Mouse (Mus musculus): ENCODE measurements around the gene Nr1d1.

Gene Nr1d1

DNA sequence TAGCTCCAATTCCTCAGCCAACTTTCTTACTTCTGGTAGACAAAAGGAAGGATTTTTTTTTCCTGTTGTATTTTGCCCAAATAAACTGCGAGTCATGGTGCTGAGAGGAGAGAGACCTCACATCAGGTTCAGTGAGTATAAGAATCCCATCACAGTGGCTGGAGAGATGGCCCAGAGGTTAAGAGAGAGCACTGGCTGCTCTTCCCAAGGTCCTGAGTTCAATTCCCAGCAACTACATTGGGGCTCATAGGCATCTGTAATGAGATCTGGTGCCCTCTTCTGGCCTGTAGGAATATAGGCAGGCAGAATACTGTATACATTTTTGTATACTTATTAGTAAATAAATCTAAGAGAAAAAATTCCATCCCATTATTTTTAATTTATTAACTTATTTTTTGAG, 12.6 kb upstream of the Nr1d1 start:
- DNase-seq, result no peak

DNA sequence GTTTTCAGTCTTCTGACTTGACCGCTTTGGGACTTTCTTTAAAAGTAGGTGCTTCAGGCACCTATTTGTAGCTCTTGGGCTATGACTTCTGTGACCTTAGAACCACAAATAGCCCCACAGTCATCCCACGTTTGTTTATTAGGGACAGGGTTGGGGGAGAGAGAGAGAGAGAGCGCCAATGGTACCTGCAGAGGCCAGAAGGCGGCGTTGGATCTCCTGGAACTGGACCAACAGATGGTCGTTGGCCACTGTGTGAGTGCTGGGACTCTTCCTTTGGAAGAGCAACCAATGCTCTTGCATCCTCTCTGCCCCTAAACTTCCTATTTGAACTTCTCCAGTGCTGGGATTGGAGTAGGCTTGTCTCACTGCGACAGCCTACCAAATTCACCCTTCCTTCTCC, 12.1 kb upstream of the Nr1d1 start:
- peak in 1 of 2 experiments; percentile 55 for DNase-seq

DNA sequence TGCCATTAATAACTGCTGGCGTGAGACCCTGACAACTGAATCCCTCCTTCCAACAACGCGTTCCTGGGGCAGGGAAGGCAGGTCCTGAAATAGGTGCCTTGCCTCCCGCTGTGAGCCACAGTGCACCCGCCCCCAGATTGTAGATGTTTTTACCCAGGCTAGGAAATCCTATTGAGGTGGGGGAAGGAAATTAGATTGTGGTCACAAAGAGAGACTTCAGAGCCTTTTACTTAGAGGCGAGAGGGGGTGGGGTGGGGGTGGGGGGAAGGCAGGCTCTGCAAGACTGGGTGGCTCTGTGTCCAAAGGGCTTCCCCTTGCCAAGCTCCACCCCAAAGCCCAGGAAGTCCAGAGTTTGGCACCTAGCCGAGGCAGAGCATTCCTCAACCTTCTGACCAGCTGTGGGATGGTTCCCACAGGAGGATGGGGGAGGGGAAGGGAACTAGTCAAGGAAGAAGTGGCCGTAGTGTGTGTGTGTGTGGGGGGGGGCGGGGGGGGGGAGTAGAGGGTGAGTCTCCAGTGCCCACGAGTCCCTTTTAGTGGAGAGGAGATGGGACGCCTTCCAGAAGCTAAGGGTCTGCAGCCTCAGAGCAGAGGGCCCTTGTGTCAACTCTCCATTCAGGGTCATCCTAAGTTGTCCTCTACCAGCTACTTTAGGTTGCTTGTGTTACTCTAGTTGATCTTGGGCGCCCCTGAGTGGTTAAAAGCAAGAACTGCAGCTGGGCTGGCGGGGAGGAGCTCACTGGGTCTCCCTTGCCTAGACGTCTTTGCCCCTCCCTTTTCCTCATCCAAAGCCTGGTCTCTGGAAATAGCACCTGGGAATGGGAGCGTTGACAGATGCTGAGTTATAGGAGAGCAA, 11.5 kb upstream of the Nr1d1 start:
- peak; percentile 97 to 98 for DNase-seq

DNA sequence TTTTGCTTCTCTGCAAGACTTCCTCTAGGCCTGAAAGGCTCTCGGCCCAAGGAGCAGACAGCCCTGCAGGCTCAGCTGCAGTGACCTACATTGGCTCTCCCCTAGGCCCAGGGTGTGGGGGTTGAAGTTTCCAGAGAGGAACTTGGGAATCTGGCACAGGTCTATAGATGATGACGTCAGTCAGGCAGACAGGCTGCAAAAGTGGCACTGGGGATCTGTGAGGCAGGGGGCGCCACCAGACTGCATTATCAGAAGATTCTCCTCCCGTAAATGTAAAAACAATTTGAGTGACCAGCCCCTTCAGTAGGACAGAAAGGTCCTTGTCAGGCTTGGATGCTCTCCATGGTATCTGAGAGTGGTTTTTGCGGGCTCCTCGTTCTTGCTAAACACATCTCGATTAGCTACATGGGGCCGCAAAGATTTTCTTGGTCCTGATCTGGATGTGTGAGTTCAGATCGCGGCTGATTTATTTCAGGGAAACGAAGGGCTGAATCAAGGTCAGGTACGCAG, 10.7 kb upstream of the Nr1d1 start:
- DNase-seq, result peak; percentile 85 to 92

DNA sequence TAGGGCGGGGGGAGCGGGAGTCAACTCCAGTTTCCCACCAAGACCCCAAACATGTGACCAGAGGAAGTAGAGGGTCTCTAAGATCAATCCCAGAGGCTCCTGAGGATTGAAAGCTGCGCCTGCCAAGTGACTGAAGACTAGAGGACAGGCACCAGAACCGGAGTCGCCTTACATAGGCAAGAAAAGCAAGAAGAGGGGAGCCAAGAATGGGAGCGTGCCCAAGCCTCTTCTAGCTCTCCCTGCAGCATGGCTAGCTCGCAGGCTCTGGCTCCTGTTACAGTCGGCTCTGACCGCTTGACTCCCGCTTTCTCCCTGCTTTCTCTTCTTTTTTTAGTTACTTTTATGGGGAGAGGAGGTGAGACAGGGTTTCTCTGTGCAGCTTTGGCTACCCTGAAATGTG, 10.1 kb upstream of the Nr1d1 start:
- DNase-seq, result peak in 1 of 2 experiments; percentile 67

DNA sequence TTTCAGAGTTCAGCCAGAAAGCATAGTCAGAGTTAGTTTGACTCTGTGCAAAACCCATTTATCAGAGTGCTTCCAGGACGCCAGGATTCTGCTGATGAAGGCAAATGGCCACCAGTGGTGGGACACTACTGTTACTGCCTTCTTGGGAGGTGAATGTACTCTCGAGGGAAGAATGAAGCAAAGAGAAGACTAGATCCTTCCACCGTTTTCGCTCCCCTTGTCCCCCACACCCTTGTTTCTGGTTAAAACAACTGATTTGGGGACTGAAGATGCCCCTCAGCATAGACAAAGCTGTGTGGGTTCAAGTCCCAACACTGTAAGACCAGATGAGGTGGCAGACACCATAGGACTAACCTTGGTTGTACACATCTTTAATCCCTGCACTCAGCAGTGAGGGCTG, 9.0 kb upstream of the Nr1d1 start:
- no peak for DNase-seq

DNA sequence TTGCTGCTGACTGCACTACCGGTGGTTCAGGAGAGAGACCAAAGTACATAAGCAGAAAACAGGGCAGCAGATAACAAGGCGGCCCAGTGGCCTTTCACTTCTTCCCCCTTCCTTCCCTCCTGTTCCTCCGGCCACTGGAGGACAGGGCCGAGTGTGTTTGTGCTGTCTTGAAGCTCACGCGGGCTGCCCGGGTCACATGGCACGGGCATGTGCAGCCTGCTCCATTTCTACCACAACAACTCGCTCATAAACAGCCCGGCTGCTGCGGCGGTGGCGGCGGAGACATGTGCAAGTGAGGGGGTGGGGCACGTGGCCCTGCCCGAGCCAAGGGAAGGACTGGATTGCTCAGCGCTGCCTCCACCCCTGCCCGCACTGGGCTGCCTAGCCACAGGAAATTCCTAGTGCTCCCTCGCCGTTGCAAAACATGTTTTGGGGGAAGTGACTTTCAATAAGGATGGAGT, 8.1 kb upstream of the Nr1d1 start:
- peak; percentile 94 to 97 for DNase-seq

DNA sequence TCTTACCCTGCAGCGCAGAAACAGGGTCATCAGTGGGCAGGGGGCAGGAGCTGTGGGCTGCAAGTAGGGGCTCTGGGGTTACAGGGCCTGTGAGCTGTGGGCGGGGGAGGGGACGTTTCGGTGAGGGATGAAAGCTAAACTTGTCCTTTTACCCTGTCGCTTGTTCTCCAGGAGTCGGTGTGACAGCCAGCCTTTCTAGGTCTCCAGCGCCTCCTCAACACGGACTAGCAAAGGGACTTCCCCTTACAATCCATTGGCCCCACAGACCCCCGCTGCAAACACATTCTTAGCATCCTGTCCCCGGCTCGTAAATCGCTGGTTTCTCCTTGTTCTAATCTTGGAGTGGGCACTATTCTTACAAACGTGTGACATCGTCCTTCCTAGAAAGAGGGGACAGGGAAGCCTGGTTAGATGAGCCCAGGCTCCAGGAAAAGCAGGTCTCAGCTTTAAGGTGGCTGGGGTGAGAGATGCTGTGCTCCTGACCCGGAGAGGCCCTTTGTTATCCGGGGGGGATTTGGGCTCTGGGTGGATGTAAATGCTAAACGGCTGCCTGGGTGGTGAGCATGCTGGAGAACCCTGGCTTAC, 7.6 kb upstream of the Nr1d1 start:
- peak; percentile 65 to 74 for DNase-seq

DNA sequence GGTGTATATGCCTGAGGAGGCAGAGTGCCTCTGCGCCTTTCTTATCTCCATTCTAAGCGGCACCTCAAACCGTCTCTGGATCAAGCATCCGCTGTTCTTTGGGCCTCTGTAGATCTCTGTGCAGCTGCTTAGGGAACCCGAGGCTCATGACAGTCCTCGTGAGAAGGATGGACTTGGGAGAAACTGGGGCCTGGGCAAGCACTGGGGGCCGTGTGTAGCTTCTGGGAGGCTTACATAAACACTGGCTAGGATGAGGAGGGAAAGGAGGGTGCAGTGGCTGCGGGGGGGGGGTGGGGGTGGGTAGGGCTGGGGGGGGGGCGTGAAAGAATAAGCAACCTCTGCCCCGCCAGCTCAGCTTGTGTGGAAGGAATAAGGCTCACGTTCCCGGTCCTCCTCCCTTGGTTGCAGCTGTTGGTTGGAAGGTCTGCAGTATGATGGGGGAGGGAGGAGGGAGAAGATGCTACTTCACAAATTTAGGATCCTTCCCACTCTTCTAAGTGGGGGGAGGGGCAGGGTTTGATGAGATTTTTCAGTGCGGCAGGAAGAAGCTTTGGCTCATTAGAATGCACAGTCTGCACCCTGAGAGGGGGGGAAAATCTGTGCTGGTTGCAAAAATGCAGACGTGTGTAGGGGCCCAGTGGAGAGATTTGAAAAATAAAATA, 6.8 kb upstream of the Nr1d1 start:
- peak; percentile 65 to 80 for DNase-seq

DNA sequence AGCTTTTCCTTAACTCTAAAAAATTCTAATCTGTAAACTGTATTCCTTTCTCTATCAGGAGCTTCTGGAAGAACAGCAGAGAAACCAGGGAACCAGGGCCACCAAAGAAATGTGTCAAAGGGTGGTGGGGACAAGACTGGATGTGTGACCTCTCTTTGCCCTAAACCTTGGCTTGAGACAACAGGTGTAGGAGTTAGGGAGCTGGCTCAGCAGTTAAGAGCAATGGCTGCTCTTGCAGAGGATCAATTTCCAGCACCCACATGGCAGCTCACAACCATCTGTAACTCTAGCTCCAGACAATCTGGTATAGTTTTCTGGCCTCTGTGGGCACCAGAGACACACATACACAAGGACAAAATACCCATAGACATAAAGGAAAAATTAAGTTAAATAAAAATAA, 2.8 kb upstream of the Nr1d1 start:
- no peak for DNase-seq

DNA sequence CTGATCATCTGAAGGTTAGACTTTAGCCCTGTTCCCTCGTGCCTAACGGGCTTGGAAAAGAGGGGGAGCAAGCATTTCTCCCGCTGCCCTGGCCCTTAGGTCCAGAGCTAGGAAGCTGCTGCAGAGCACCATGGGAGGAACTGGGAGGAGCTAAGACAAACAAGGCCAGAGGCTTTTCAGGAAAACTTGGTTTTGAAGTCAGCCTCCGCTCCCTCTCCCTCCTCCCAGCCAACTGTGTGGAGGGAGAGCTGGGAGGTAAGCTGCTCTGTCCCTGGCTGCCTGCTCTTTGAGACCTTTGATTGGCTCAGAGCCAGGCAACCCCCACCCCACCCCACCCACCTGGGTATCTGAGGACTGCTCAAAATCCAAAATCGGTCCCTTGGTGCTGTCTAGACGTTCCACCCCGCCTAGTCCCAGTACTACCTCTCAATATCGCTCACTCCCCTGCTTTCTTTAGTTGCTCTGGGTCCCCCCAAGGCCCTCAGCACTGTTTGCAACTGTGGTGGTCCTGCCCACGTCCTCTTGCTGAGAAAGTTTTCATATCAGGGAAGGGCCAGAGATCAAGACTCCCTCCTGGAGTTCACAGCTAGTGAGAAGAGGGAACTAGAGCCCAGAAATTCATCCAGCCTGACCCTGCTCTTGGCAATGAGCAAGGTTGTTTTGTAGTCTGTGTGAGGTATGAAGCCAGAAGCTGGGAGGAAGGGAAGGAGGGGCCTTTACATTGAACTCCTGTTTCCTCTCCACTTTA, 1.9 kb upstream of the Nr1d1 start:
- peak; percentile 66 to 78 for DNase-seq

DNA sequence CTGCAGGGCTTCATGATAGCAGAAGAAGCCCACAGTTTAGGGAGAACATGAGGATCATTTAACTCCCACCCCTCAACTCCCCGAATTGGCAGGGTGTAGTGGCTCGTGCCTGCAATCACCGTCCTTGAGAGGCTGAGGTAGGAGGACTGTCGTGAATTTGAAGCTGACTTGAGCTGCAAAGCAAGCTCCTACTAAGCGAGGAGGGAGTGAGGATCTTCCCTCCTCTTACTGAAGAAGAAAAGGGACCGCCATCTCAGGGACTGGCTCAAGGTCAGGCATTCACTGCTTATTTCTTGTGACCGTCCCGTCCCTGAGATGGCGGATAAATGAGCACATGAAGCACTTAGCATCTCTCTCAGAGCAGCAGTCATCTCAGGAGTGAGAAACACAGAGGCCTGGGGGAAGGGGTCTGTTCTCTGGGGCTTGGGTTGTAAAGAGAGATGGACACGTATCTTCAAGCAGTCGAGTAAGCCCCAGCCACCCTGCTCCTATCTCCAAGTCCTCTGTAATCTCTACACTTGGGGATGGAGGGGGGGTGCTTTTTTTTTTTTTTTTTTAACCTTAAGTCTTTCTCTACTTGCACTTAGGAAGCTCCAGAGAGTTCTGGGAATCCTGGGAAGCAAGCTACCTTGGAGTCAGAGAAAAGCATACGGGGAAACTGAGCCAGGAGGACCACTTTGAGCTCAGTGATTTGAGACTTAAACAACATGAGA, 1.1 kb upstream of the Nr1d1 start:
- no peak for DNase-seq

DNA sequence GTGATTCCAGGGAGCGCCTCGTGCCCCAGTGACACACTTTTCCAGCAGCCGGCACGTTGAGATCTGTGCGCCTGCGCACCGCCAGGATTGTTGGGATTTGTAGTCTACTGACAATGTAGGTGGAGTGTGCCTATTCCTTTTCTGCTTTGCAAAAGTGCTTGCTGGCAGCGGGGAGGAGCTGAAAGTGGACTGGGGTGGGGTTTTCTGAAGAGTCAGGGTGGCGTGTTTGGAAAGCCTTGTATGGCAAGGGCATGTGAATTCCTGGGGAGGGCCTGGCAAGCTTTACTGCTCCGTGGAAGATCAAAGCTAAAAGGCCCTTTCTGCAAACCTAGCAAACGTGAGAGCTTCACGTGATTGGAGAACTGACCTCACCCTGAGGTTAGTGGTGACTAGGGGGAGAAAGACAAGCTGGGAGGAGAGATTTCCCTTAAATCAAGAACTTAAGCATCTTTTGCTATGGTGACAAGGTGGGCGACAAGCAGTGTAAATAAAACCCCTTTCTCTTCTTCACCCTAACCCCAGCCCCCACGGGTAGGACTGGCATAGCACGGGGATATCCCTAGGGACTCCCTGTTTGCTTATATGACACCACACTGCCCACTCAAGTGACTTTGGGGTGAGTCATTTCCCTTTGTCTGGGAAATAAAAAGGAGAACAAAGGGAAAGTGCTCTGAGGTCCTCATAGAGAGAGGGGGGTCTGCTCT, 367 bp upstream of the Nr1d1 start:
- peak; percentile 97 to 99 for DNase-seq

DNA sequence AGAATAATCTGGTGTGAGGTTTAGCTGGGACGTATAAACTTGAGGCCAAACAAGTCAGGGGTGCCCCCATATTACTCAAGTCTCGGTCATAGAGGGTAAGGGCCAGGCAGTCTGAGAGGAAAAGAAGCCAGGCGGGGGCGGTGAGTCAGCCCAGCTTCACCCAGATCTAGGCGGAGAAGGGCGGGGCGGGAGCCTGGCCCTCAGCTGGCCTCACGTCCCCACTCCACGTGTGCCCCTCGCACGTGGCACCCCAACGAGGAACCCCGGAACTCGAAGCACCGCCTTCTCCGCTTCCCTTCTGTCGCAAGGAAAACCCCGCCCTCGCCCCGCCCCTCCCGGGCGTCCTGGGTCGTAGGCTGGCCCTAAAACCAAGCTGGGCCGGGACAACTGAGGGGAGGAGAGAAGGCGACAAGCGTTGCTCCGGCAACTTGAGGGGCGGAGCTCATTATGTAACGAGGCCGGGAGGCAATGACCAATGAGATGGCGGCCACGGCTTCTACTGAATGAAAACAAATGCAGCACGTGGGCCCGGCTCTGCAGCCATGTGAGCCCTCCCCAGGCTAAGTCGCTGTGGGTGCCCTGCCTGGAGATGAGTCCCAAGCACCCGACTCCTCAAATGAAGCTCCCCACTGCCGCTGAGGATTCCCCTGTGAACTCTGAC, 1.4 kb downstream of the Nr1d1 start:
- DNase-seq, result peak; percentile 98 to 99

DNA sequence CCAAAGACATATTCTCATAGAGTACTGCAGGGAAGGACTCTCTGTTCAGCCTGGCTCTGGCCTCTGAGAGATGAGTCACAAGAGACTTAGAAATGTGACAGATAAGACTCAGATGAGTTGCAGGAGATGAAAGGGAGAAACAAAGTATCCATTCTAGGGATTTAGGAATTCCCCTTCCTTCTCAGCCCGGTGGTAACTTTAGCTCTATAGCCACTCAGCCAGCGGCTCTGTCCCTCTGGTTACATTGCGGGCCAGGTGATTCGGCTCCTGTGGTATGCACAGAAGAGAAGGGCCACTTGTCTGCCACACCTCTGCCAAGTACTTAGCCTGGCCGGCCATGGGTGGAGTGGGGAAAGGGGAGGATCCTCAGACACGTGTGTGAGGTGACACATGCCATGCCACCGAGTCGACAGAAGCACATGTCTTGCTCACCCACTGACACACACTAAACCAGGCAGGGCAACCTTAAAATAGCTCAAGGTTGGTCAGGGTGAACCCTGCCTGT, 2.4 kb downstream of the Nr1d1 start:
- peak in 1 of 2 experiments; percentile 59 for DNase-seq

DNA sequence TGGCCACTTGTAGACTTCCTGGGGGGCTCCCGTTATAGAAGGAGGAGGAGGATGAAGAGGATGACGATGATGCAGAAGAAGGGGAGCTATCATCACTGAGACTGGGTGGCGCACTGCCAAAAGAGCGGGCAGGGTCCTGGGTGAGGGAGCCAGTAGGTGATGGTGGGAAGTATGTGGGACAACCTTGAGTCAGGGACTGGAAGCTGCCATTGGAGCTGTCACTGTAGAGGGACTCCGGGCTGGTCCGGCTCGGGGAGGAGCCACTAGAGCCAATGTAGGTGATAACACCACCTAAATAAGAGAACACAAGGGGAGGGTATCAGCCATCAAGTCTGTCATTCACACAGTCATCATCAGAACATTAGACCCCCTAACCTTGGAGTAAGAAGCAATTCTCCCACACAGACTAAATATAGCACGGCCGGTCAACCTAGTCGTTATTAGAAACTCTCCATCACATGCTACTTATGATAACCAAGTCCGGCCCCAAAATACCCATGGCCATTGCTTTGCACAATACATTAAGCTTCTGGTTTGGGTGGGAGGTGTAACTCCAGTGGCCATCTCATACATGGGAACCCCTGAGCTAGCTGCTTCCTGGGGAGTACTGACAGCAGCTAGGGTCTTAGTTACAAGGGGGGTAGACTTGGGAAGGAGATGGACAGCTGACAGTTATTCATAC, 3.1 kb downstream of the Nr1d1 start:
- DNase-seq, result peak in 1 of 2 experiments; percentile 41

DNA sequence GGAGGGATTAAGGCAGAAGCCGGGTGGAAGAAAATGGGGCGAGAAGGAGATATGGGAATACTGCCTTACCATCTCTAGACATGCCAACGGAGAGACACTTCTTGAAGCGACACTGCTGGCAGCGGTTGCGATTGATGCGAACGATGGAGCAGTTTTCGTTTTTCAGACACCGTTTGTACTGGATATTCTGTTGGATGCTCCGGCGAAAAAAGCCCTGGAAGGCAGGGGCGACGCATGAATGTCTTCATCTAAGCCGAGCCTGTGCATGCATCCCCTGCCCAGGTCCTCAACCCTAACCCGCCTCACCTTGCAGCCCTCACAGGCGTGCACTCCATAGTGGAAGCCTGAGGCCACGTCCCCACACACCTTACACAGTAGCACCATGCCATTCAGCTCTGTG, 4.0 kb downstream of the Nr1d1 start:
- DNase-seq, result no peak

DNA sequence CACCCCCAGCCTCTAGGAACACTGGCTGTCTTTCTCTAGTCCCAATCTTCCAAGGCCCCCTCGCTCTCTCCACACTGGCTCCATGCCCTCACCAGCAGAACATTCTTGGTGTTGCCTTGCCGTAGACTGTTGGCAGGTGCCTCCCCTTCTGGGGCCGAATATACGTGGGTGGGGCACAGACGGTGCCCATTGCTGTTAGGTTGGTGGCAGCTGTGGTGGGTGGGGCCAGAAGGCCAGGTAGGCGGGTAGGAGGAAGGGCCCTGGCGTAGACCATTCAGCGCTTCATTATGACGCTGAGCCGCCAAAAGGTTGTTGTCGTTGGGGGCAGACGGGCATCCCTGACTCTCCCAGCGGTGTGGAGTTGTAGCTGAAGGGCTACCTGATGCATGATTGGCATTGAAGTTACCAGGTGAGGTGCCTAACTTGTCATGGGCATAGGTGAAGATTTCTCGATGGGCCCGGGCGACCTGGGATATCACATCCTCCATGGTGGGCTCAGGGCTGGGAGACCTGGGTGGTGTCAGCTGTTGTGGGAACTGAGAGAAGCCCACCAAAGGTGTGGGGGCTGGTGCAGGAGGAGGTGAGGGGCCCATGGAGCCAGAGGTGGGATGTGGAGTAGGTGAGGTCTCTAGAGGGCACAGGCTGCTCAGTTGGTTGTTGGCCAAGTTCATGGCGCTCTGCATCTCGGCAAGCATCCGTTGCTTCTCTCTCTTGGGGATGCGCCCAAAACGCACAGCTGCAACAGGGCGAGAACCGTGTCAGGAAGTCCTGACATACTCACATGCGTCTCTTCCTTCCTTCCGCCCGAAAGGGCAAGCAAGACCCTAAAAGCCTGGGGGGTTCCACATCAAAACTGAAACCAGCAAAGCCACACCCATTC, 4.8 kb downstream of the Nr1d1 start:
- DNase-seq, result peak in 1 of 2 experiments; percentile 51

Measured in kidney, postnatal 4 days (tissue).